Mouse (Mus musculus) forebrain, embryonic 16.5 days (tissue): ENCODE data around the gene Lrrc56. TPM values are rescaled to one million over a fixed set of nuclear protein-coding genes. Genes with fewer than 3 reads are reported as not detected.

Experiments used
- ATAC-seq: fragments of 200-750 bp; cut with Nextera tagmentation; 2 replicates; pipeline ENCODE4 v1.8.0; 2017; ENCODE audit warnings: mild to moderate bottlenecking, moderate library complexity
- H3K27ac ChIP-seq: fragments of 300-500 bp; sonication (generic); 2 replicates; pipeline ENCODE4 v1.5.1; 2014; ENCODE audit warnings: low read length, control low read depth
- H3K27me3 ChIP-seq: fragments of 300-500 bp; sonication (generic); replicated peaks from 2 replicates; pipeline ENCODE4 v1.6.1; 2014; ENCODE audit warnings: low read length; ENCODE audit not compliant: control insufficient read depth, insufficient read depth
- H3K36me3 ChIP-seq: fragments of 300-500 bp; sonication (generic); 2 replicates; pipeline ENCODE4 v1.6.1; 2014; ENCODE audit not compliant: control insufficient read depth, insufficient read depth
- H3K4me1 ChIP-seq: fragments of 300-500 bp; sonication (generic); replicated peaks from 2 replicates; pipeline ENCODE4 v1.6.1; 2014; ENCODE audit warnings: low read length; ENCODE audit not compliant: control insufficient read depth, insufficient read depth
- H3K4me2 ChIP-seq: fragments of 300-500 bp; sonication (generic); 2 replicates; pipeline ENCODE4 v1.6.1; 2014; ENCODE audit warnings: mild to moderate bottlenecking, low read length, control low read depth
- H3K4me3 ChIP-seq: fragments of 300-500 bp; sonication (generic); replicated peaks from 2 replicates; pipeline ENCODE4 v1.5.1; 2014; ENCODE audit warnings: mild to moderate bottlenecking, low read length, control low read depth
- H3K9ac ChIP-seq: fragments of 300-500 bp; sonication (generic); replicated peaks from 2 replicates; pipeline ENCODE4 v1.6.1; 2014; ENCODE audit warnings: low read depth, low read length, control low read depth
- H3K9me3 ChIP-seq: fragments of 300-500 bp; sonication (generic); 2 replicates; pipeline ENCODE4 v1.6.1; 2016; ENCODE audit warnings: low read length; ENCODE audit not compliant: control insufficient read depth
- WGBS: fragments of 180-500 bp; shearing (Covaris S2); extraction: QIAGEN DNeasy Blood & Tissue Kit; methylation state at CpG from one replicate; pipeline ENCODE4 v1.1.7; 2014; 5-methylcytosine and 5-hydroxymethylcytosine counted together
- polyA plus RNA-seq: library from polyadenylated mRNA; unstranded; fragments of >200 nt; fragmentation: Nextera tagmentation; extraction: Ambion mirVana; gene quantifications from 2 replicates; pipeline ENCODE4 v1.2.1, GENCODE M21; 2015

Gene Lrrc56
- polyA plus RNA-seq, 1 experiment from 2014 or later: 13.9 TPM

- H3K36me3 ChIP-seq: no peaks in the 10 kb centered on the region
- H3K9ac ChIP-seq: peak within 1 kb of the TSS; percentile 66
- H3K4me3 ChIP-seq: peak within 1 kb of the TSS; percentile 61
- no peaks in the 10 kb centered on the region for H3K9me3 ChIP-seq
- H3K27ac ChIP-seq: peak within 1 kb of the TSS; percentile 60
- H3K4me1 ChIP-seq: peaks cover 14% of the 10 kb centered on the region
- 92% methylated on average over 11 of the region's 11 CpGs for WGBS
- no peaks in the 10 kb centered on the region for H3K27me3 ChIP-seq
- peak within 1 kb of the TSS; percentile 96 for H3K4me2 ChIP-seq
- no peak for ATAC-seq
These were observed 19.8 kb downstream of the Lrrc56 start, which contains the start of gene Lmntd2 for GRCm38 (mm10) chr7:141213605-141214235. TSS of gene Lmntd2 (minus strand) at chr7:141214080.

- Histone ChIP-seq H3K36me3 (no peaks in the 10 kb centered on the region), H3K27ac (no peak overlapping the region), H3K4me3 (no peak overlapping the region), H3K9me3 (no peaks in the 10 kb centered on the region), H3K4me1 (peaks cover 14% of the 10 kb centered on the region), H3K4me2 (no peak overlapping the region), H3K9ac (no peak overlapping the region), H3K27me3 (no peaks in the 10 kb centered on the region)
- whole genome bisulfite sequencing: 70% methylated on average over 3 of the region's 3 CpGs
- no peak for ATAC-seq
These were observed 20.4 kb downstream of the Lrrc56 start for GRCm38 (mm10) chr7:141214310-141214709.

- Histone ChIP-seq H3K4me3 (peak within 1 kb of the TSS; percentile 61), H3K4me1 (peaks cover 14% of the 10 kb centered on the region), H3K36me3 (no peaks in the 10 kb centered on the region), H3K9ac (peak within 1 kb of the TSS; percentile 66), H3K27ac (peak within 1 kb of the TSS; percentile 60), H3K4me2 (peak within 1 kb of the TSS; percentile 96), H3K9me3 (no peaks in the 10 kb centered on the region), H3K27me3 (no peaks in the 10 kb centered on the region)
- WGBS: under 1% methylated on average over 40 of the region's 41 CpGs
- ATAC-seq: peak; percentile 98
These were observed 21.3 kb downstream of the Lrrc56 start, which contains the start of gene Rassf7 for GRCm38 (mm10) chr7:141215101-141215879. TSS of gene Rassf7 (plus strand) at chr7:141215860.

- no peaks in the 10 kb centered on the region for H3K9me3 ChIP-seq
- no peaks in the 10 kb centered on the region for H3K36me3 ChIP-seq
- H3K4me1 ChIP-seq: peaks cover 14% of the 10 kb centered on the region
- H3K27ac ChIP-seq: peak overlapping the region; percentile 34
- 1% methylated on average over 42 of the region's 42 CpGs for WGBS
- peak; percentile 71 for ATAC-seq
- peak overlapping the region; percentile 96 for H3K4me2 ChIP-seq
- H3K9ac ChIP-seq: peak overlapping the region; percentile 66
- H3K27me3 ChIP-seq: no peaks in the 10 kb centered on the region
- peak overlapping the region; percentile 61 for H3K4me3 ChIP-seq
These were observed 22.1 kb downstream of the Lrrc56 start for GRCm38 (mm10) chr7:141215880-141216733.

GRCm38 (mm10) chr7:141216894-141217293, 22.9 kb downstream of the Lrrc56 start:
- no peak for ATAC-seq
- H3K36me3 ChIP-seq: no peaks in the 10 kb centered on the region
- peaks cover 21% of the 10 kb centered on the region for H3K4me1 ChIP-seq
- H3K9ac ChIP-seq: no peak overlapping the region
- H3K27ac ChIP-seq: no peak overlapping the region
- no peak overlapping the region for H3K4me3 ChIP-seq
- WGBS: 90% methylated on average over 11 of the region's 11 CpGs
- no peaks in the 10 kb centered on the region for H3K27me3 ChIP-seq
- no peaks in the 10 kb centered on the region for H3K9me3 ChIP-seq
- H3K4me2 ChIP-seq: no peak overlapping the region

GRCm38 (mm10) chr7:141217343-141218013, 23.5 kb downstream of the Lrrc56 start:
- 90% methylated on average over 17 of the region's 17 CpGs for WGBS
- no peak overlapping the region for H3K4me2 ChIP-seq
- H3K36me3 ChIP-seq: no peaks in the 10 kb centered on the region
- H3K4me3 ChIP-seq: no peak overlapping the region
- no peaks in the 10 kb centered on the region for H3K9me3 ChIP-seq
- no peak overlapping the region for H3K9ac ChIP-seq
- H3K4me1 ChIP-seq: peaks cover 26% of the 10 kb centered on the region
- H3K27ac ChIP-seq: no peak overlapping the region
- ATAC-seq: no peak
- no peaks in the 10 kb centered on the region for H3K27me3 ChIP-seq

- H3K9ac ChIP-seq: no peak overlapping the region
- WGBS: 87% methylated on average over 3 of the region's 3 CpGs
- H3K27ac ChIP-seq: no peak overlapping the region
- no peaks in the 10 kb centered on the region for H3K36me3 ChIP-seq
- no peaks in the 10 kb centered on the region for H3K27me3 ChIP-seq
- no peaks in the 10 kb centered on the region for H3K9me3 ChIP-seq
- no peak overlapping the region for H3K4me2 ChIP-seq
- H3K4me3 ChIP-seq: no peak overlapping the region
- no peak for ATAC-seq
- peaks cover 29% of the 10 kb centered on the region for H3K4me1 ChIP-seq
These were observed 24.2 kb downstream of the Lrrc56 start for GRCm38 (mm10) chr7:141218141-141218540.

- Histone ChIP-seq H3K36me3 (no peaks in the 10 kb centered on the region), H3K9me3 (no peaks in the 10 kb centered on the region), H3K27me3 (no peaks in the 10 kb centered on the region), H3K4me2 (no peak overlapping the region), H3K4me1 (peaks cover 29% of the 10 kb centered on the region), H3K4me3 (no peak overlapping the region), H3K27ac (no peak overlapping the region), H3K9ac (no peak overlapping the region)
- no peak for ATAC-seq
- 94% methylated on average over 5 of the region's 5 CpGs for WGBS
These were observed 24.7 kb downstream of the Lrrc56 start for GRCm38 (mm10) chr7:141218557-141219133.
